ENCODE assay signal across 15 mouse cellular contexts in genomic region chr1:55133173-55133572, GRCm38 (mm10). TPM values are rescaled to one million over a fixed set of nuclear protein-coding genes. Genes with fewer than 3 reads are reported as not detected.
DNase-seq lines count a peak whose midpoint lies in the region; ATAC-seq lines count a peak whose summit lies in the region.
"Had no signal": no experiment of that assay in that cellular context is flagged by ENCODE, and none has a peak within 500 bp of the region (broad histone marks: within the 10 kb centered on the region; RNA-seq: fewer than 3 reads in every experiment).

No protein-coding gene starts in this region.

- 68% methylated on average over 2 of the region's 2 CpGs for WGBS in hindbrain, embryonic 12.5 days
- WGBS in hindbrain, embryonic 11.5 days: 79% methylated on average over 2 of the region's 2 CpGs
- 73% methylated on average over 2 of the region's 2 CpGs for WGBS in midbrain, embryonic 15.5 days
- WGBS in midbrain, embryonic 16.5 days: 68% methylated on average over 2 of the region's 2 CpGs
- whole genome bisulfite sequencing in hindbrain, embryonic 15.5 days: 75% methylated on average over 2 of the region's 2 CpGs
- WGBS in stomach, embryonic 15.5 days: 64% methylated on average over 2 of the region's 2 CpGs

- no peak overlapping the region for H3K27ac ChIP-seq in hindbrain, embryonic 12.5 days
- H3K27ac ChIP-seq in hindbrain, embryonic 11.5 days (ENCODE audit: low read depth, low read length): no peak overlapping the region
- no peak overlapping the region for H3K27ac ChIP-seq in midbrain, embryonic 15.5 days
- H3K27ac ChIP-seq in midbrain, embryonic 16.5 days (ENCODE audit: low read length): no peak overlapping the region
- H3K27ac ChIP-seq in hindbrain, embryonic 15.5 days (replicated peaks): no peak overlapping the region
- H3K27ac ChIP-seq in stomach, embryonic 15.5 days: no peak overlapping the region
- H3K27ac ChIP-seq: forebrain, embryonic 12.5 days; lung, embryonic 15.5 days had no signal

- no peak overlapping the region for H3K4me3 ChIP-seq in hindbrain, embryonic 12.5 days
- H3K4me3 ChIP-seq in hindbrain, embryonic 11.5 days (ENCODE audit: low read depth, low read length): no peak overlapping the region
- H3K4me3 ChIP-seq in midbrain, embryonic 15.5 days: no peak overlapping the region
- no peak overlapping the region for H3K4me3 ChIP-seq in midbrain, embryonic 16.5 days (ENCODE audit: low read depth, low read length)
- H3K4me3 ChIP-seq in hindbrain, embryonic 15.5 days: no peak overlapping the region
- no peak overlapping the region for H3K4me3 ChIP-seq in stomach, embryonic 15.5 days (replicated peaks)
- H3K4me3 ChIP-seq: forebrain, embryonic 12.5 days had no signal

- H3K9ac ChIP-seq in hindbrain, embryonic 12.5 days: no peak overlapping the region
- no peak overlapping the region for H3K9ac ChIP-seq in hindbrain, embryonic 11.5 days (ENCODE audit: low read depth, low read length)
- H3K9ac ChIP-seq in midbrain, embryonic 15.5 days: no peak overlapping the region
- H3K9ac ChIP-seq in midbrain, embryonic 16.5 days (ENCODE audit: low read depth, low read length): no peak overlapping the region
- no peak overlapping the region for H3K9ac ChIP-seq in hindbrain, embryonic 15.5 days
- H3K9ac ChIP-seq in stomach, embryonic 15.5 days: no peak overlapping the region
- H3K9ac ChIP-seq: forebrain, embryonic 12.5 days had no signal

- DNase-seq in hindbrain, embryonic 11.5 days (ENCODE audit: low spot score): no peak
- no peak for DNase-seq in urinary bladder, postnatal 4 days (ENCODE audit: low spot score in 2 of 2)
- DNase-seq in thymus, postnatal 25 days: no peak
- DNase-seq: cerebellum, adult 2 months; embryo, embryonic 11 days; gastrocnemius, postnatal 36 days; right cerebral cortex, postnatal 14 days had no signal

- H3K9me3 ChIP-seq in hindbrain, embryonic 12.5 days (replicated peaks): no peaks in the 10 kb centered on the region
- no peaks in the 10 kb centered on the region for H3K9me3 ChIP-seq in hindbrain, embryonic 11.5 days (ENCODE audit: control insufficient read depth, low read length)
- no peaks in the 10 kb centered on the region for H3K9me3 ChIP-seq in midbrain, embryonic 15.5 days
- H3K9me3 ChIP-seq in midbrain, embryonic 16.5 days (replicated peaks; ENCODE audit: control insufficient read depth, low read length, poor library complexity, severe bottlenecking): no peaks in the 10 kb centered on the region
- no peaks in the 10 kb centered on the region for H3K9me3 ChIP-seq in hindbrain, embryonic 15.5 days
- H3K9me3 ChIP-seq in stomach, embryonic 15.5 days: no peaks in the 10 kb centered on the region
- H3K9me3 ChIP-seq: forebrain, embryonic 12.5 days; lung, embryonic 15.5 days had no signal

- H3K36me3 ChIP-seq in hindbrain, embryonic 12.5 days: 0 out of 2 replicates have a peak, but pooled peaks cover 7% of the 10 kb centered on the region
- H3K36me3 ChIP-seq in hindbrain, embryonic 11.5 days (ENCODE audit: control insufficient read depth, insufficient read depth, low read length): no peaks in the 10 kb centered on the region
- no peaks in the 10 kb centered on the region; the same call in 1 of the 2 replicates for H3K36me3 ChIP-seq in midbrain, embryonic 15.5 days (replicated peaks)
- no peaks in the 10 kb centered on the region for H3K36me3 ChIP-seq in midbrain, embryonic 16.5 days (ENCODE audit: control insufficient read depth, insufficient read depth, low read length)
- H3K36me3 ChIP-seq in hindbrain, embryonic 15.5 days: no peaks in the 10 kb centered on the region
- peaks cover 4% of the 10 kb centered on the region; the same call in 1 of the 2 replicates for H3K36me3 ChIP-seq in stomach, embryonic 15.5 days

- no peaks in the 10 kb centered on the region for H3K27me3 ChIP-seq in hindbrain, embryonic 12.5 days
- H3K27me3 ChIP-seq in hindbrain, embryonic 11.5 days (ENCODE audit: control insufficient read depth, insufficient read depth, low read length): no peaks in the 10 kb centered on the region
- H3K27me3 ChIP-seq in midbrain, embryonic 15.5 days (replicated peaks): no peaks in the 10 kb centered on the region
- no peaks in the 10 kb centered on the region for H3K27me3 ChIP-seq in midbrain, embryonic 16.5 days (ENCODE audit: control insufficient read depth, insufficient read depth, low read depth, low read length)
- H3K27me3 ChIP-seq in hindbrain, embryonic 15.5 days: no peaks in the 10 kb centered on the region
- no peaks in the 10 kb centered on the region for H3K27me3 ChIP-seq in stomach, embryonic 15.5 days (replicated peaks)
- H3K27me3 ChIP-seq: CH12.LX; forebrain, embryonic 12.5 days; lung, embryonic 15.5 days had no signal

- ATAC-seq in hindbrain, embryonic 12.5 days (ENCODE audit: low FRiP score): no peak
- ATAC-seq in hindbrain, embryonic 11.5 days (ENCODE audit: low FRiP score): no peak
- no peak for ATAC-seq in midbrain, embryonic 15.5 days (replicated peaks)
- ATAC-seq in midbrain, embryonic 16.5 days: no peak
- no peak for ATAC-seq in hindbrain, embryonic 15.5 days (ENCODE audit: low FRiP score, low read depth)
- ATAC-seq in stomach, embryonic 15.5 days (ENCODE audit: insufficient read depth, low FRiP score, low read depth): no peak

- H3K4me1 ChIP-seq in hindbrain, embryonic 12.5 days: peaks cover 20% of the 10 kb centered on the region
- H3K4me1 ChIP-seq in hindbrain, embryonic 11.5 days (replicated peaks; ENCODE audit: control insufficient read depth, insufficient read depth, low read length): no peaks in the 10 kb centered on the region
- H3K4me1 ChIP-seq in midbrain, embryonic 15.5 days: peaks cover 24% of the 10 kb centered on the region
- peaks cover 19% of the 10 kb centered on the region for H3K4me1 ChIP-seq in midbrain, embryonic 16.5 days (ENCODE audit: control insufficient read depth, insufficient read depth, low read length)
- peaks cover 22% of the 10 kb centered on the region for H3K4me1 ChIP-seq in hindbrain, embryonic 15.5 days (replicated peaks)
- peaks cover 5% of the 10 kb centered on the region for H3K4me1 ChIP-seq in stomach, embryonic 15.5 days

- H3K4me2 ChIP-seq in hindbrain, embryonic 12.5 days (replicated peaks): peak overlapping the region; percentile 13
- H3K4me2 ChIP-seq in hindbrain, embryonic 11.5 days (replicated peaks; ENCODE audit: low read depth, low read length): no peak overlapping the region
- H3K4me2 ChIP-seq in midbrain, embryonic 15.5 days: 0 out of 2 replicates have a peak overlapping the region, but pooled peaks have one; percentile 4
- no peak overlapping the region for H3K4me2 ChIP-seq in midbrain, embryonic 16.5 days (ENCODE audit: low read length)
- H3K4me2 ChIP-seq in hindbrain, embryonic 15.5 days: peak overlapping the region; percentile 19; the same call in 1 of the 2 replicates
- peak overlapping the region; percentile 29; the same call in 1 of the 2 replicates for H3K4me2 ChIP-seq in stomach, embryonic 15.5 days

RNA-seq across cellular contexts. Expression of gene Mob4, which starts 2.1 kb away (rescaled TPM):
- polyA plus RNA-seq in hindbrain, embryonic 12.5 days (2016; fragmentation: Nextera tagmentation; extraction: Ambion mirVana): 150 and 161 TPM in 2 replicates
- polyA plus RNA-seq in hindbrain, embryonic 11.5 days (2014; fragmentation: Nextera tagmentation; extraction: Ambion mirVana): 176 and 183 TPM in 2 replicates
- 165 and 174 TPM in 2 replicates for polyA plus RNA-seq in midbrain, embryonic 15.5 days (2015; fragmentation: Nextera tagmentation; extraction: Ambion mirVana)
- polyA plus RNA-seq in midbrain, embryonic 16.5 days (2015; fragmentation: Nextera tagmentation; extraction: Ambion mirVana): 171 and 194 TPM in 2 replicates
- 156 and 158 TPM in 2 replicates for polyA plus RNA-seq in hindbrain, embryonic 15.5 days (2015; fragmentation: Nextera tagmentation; extraction: Ambion mirVana)
- polyA plus RNA-seq in stomach, embryonic 15.5 days (2015; fragmentation: Nextera tagmentation; extraction: Ambion mirVana): 144 and 156 TPM in 2 replicates

RNA-seq across cellular contexts. Expression of gene Hspd1, which starts 45.1 kb away (rescaled TPM):
- 304 and 325 TPM in 2 replicates for polyA plus RNA-seq in hindbrain, embryonic 12.5 days (2016; fragmentation: Nextera tagmentation; extraction: Ambion mirVana)
- 354 and 387 TPM in 2 replicates for polyA plus RNA-seq in hindbrain, embryonic 11.5 days (2014; fragmentation: Nextera tagmentation; extraction: Ambion mirVana)
- 254 and 262 TPM in 2 replicates for polyA plus RNA-seq in midbrain, embryonic 15.5 days (2015; fragmentation: Nextera tagmentation; extraction: Ambion mirVana)
- polyA plus RNA-seq in midbrain, embryonic 16.5 days (2015; fragmentation: Nextera tagmentation; extraction: Ambion mirVana): 255 and 276 TPM in 2 replicates
- 272 and 273 TPM in 2 replicates for polyA plus RNA-seq in hindbrain, embryonic 15.5 days (2015; fragmentation: Nextera tagmentation; extraction: Ambion mirVana)
- polyA plus RNA-seq in stomach, embryonic 15.5 days (2015; fragmentation: Nextera tagmentation; extraction: Ambion mirVana): 436 and 499 TPM in 2 replicates

RNA-seq across cellular contexts. Expression of gene Hspe1, which starts 45.2 kb away (rescaled TPM):
- 303 and 338 TPM in 2 replicates for polyA plus RNA-seq in hindbrain, embryonic 12.5 days (2016; fragmentation: Nextera tagmentation; extraction: Ambion mirVana)
- 421 and 434 TPM in 2 replicates for polyA plus RNA-seq in hindbrain, embryonic 11.5 days (2014; fragmentation: Nextera tagmentation; extraction: Ambion mirVana)
- 195 and 203 TPM in 2 replicates for polyA plus RNA-seq in midbrain, embryonic 15.5 days (2015; fragmentation: Nextera tagmentation; extraction: Ambion mirVana)
- polyA plus RNA-seq in midbrain, embryonic 16.5 days (2015; fragmentation: Nextera tagmentation; extraction: Ambion mirVana): 224 and 238 TPM in 2 replicates
- 240 and 257 TPM in 2 replicates for polyA plus RNA-seq in hindbrain, embryonic 15.5 days (2015; fragmentation: Nextera tagmentation; extraction: Ambion mirVana)
- 499 and 561 TPM in 2 replicates for polyA plus RNA-seq in stomach, embryonic 15.5 days (2015; fragmentation: Nextera tagmentation; extraction: Ambion mirVana)

Comparison
In these comparisons a context has a peak if more than half of its experiments do, and no peak if none do; other contexts are left out.
1. H3K4me2 ChIP-seq: peak in hindbrain, embryonic 12.5 days (single experiment), midbrain, embryonic 15.5 days (single experiment), hindbrain, embryonic 15.5 days (single experiment) and stomach, embryonic 15.5 days (single experiment); none in hindbrain, embryonic 11.5 days (single experiment) and midbrain, embryonic 16.5 days (single experiment).